Mouse (Mus musculus) liver, adult 2 months (tissue): ENCODE results near the gene Fgfr2. TPM values are rescaled to one million over a fixed set of nuclear protein-coding genes. Genes with fewer than 3 reads are reported as not detected.

Experiments
- DNase-seq: peaks from one replicate; pipeline ENCODE4 v3.0.0-alpha.2; 2011; ENCODE audit warnings: low read depth, low spot score; ENCODE audit errors: extremely low read depth
- H3K27ac ChIP-seq: fragments of 200-500 bp; replicated peaks from 2 replicates; pipeline ENCODE4 v1.5.1; 2012; ENCODE audit warnings: low read depth, mild to moderate bottlenecking, control low read depth, inconsistent platforms, low read length; ENCODE audit not compliant: insufficient read depth
- H3K27me3 ChIP-seq: fragments of 200-500 bp; 2 replicates; pipeline ENCODE4 v1.6.1; 2012; ENCODE audit warnings: mild to moderate bottlenecking, moderate library complexity, low read length, inconsistent platforms; ENCODE audit not compliant: control insufficient read depth, insufficient read depth
- H3K36me3 ChIP-seq: fragments of 200-500 bp; 2 replicates; pipeline ENCODE4 v1.6.1; 2012; ENCODE audit warnings: low read length, inconsistent platforms; ENCODE audit not compliant: control insufficient read depth, insufficient read depth
- H3K4me1 ChIP-seq: fragments of 200-500 bp; 2 replicates; pipeline ENCODE4 v1.6.1; 2011; ENCODE audit warnings: low read length; ENCODE audit not compliant: control insufficient read depth, insufficient read depth
- H3K4me3 ChIP-seq: fragments of 200-500 bp; 2 replicates; pipeline ENCODE4 v1.5.1; 2011; ENCODE audit warnings: low read depth, mild to moderate bottlenecking, control low read depth, low read length, moderate library complexity; ENCODE audit not compliant: insufficient read depth
- H3K79me2 ChIP-seq: fragments of 200-500 bp; 2 replicates; pipeline ENCODE4 v1.6.1; 2012; ENCODE audit warnings: inconsistent platforms, mild to moderate bottlenecking, low read length, moderate library complexity; ENCODE audit not compliant: control insufficient read depth, insufficient read depth
- H3K9ac ChIP-seq: fragments of 200-500 bp; 2 replicates; pipeline ENCODE4 v1.6.1; 2012; ENCODE audit warnings: low read depth, mild to moderate bottlenecking, control low read depth, inconsistent platforms, low read length
- CTCF ChIP-seq: fragments of 200-500 bp; IDR thresholded peaks from 2 replicates; pipeline ENCODE4 v1.5.1; 2011; ENCODE audit warnings: low read depth, low read length, control low read depth
- POLR2A ChIP-seq: fragments of 200-500 bp; IDR thresholded peaks from 2 replicates; pipeline ENCODE4 v1.6.1; 2011; ENCODE audit warnings: low read length, control low read depth; ENCODE audit not compliant: insufficient read depth; ENCODE audit errors: extremely low read depth
- WGBS: fragments of 180-500 bp; shearing (Covaris S2); methylation state at CpG from one replicate; pipeline ENCODE4 v1.1.7; 2018; 5-methylcytosine and 5-hydroxymethylcytosine counted together
- polyA plus RNA-seq: library from polyadenylated mRNA; depleted of rRNA; stranded (reverse); fragments of >200 nt; gene quantifications from 2 replicates; pipeline ENCODE4 v1.2.3, GENCODE M21; 2012
- total RNA-seq: library from RNA; depleted of rRNA; stranded (reverse); fragments of >200 nt; gene quantifications from 2 replicates; pipeline ENCODE4 v1.2.3, GENCODE M21; 2014

The Fgfr2 gene
- total and polyA plus RNA-seq, 2 experiments: 16.7 to 35.2 TPM

DNA sequence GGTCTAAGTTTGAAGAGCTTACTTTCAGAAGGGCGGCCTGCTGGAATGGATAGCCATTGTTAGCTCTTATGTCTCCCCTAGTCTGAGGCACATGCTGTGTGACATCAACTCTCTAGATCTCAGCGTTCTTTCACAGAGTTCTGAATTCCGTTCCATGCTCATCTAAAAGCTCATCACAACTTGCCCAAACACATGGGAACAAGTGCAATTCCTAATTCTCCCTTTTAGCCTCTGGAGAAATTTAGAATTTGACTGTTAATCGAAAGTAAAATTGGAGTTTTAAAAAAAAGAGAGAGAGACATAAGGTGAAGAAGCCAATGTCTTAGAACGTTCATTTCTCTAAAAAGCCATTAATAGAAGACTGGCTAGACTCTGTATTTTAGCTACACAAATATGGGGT lies 1793.7 kb downstream of the Fgfr2 start, which contains the start of gene Fam24b:
Gene Fam24b (minus strand): TSS at position 101 of the 400 bp plus-strand sequence.
- H3K4me3 ChIP-seq: no peak within 1 kb of the TSS
- H3K79me2 ChIP-seq: no peaks in the 10 kb centered on the region
- no peaks in the 10 kb centered on the region for H3K36me3 ChIP-seq
- TF ChIP-seq POLR2A (no peak), CTCF (no peak)
- no peaks in the 10 kb centered on the region for H3K4me1 ChIP-seq
- no peaks in the 10 kb centered on the region for H3K27me3 ChIP-seq
- H3K27ac ChIP-seq: no peak within 1 kb of the TSS
- H3K9ac ChIP-seq: no peak within 1 kb of the TSS
- no peak for DNase-seq
- 92% methylated on average over 5 of the region's 5 CpGs for WGBS

- no peak for TF ChIP-seq POLR2A
- TF ChIP-seq CTCF: no peak
- Histone ChIP-seq H3K79me2 (no peaks in the 10 kb centered on the region), H3K27ac (no peak overlapping the region), H3K27me3 (no peaks in the 10 kb centered on the region), H3K9ac (no peak overlapping the region), H3K4me1 (no peaks in the 10 kb centered on the region), H3K36me3 (no peaks in the 10 kb centered on the region), H3K4me3 (no peak overlapping the region)
- no peak for DNase-seq
- 90% methylated on average over 5 of the region's 5 CpGs for WGBS
Measured at GRCm38 (mm10) chr7:131327054-131327453, 1796.1 kb downstream of the Fgfr2 start.

GRCm38 (mm10) chr7:131322192-131322591 lies 1801.0 kb downstream of the Fgfr2 start, which contains the start of gene Cuzd1:
Gene Cuzd1, minus strand, starts transcription at chr7:131322292.
- H3K4me1 ChIP-seq: no peaks in the 10 kb centered on the region
- 61% methylated on average over 2 of the region's 2 CpGs for WGBS
- no peak for DNase-seq
- H3K27ac ChIP-seq: no peak within 1 kb of the TSS
- no peaks in the 10 kb centered on the region for H3K27me3 ChIP-seq
- H3K9ac ChIP-seq: no peak within 1 kb of the TSS
- no peaks in the 10 kb centered on the region for H3K79me2 ChIP-seq
- TF ChIP-seq POLR2A (no peak), CTCF (no peak)
- no peak within 1 kb of the TSS for H3K4me3 ChIP-seq
- no peaks in the 10 kb centered on the region for H3K36me3 ChIP-seq

GRCm38 (mm10) chr7:131318340-131318739 lies 1804.8 kb downstream of the Fgfr2 start:
- 93% methylated on average over 5 of the region's 7 CpGs for WGBS

DNA sequence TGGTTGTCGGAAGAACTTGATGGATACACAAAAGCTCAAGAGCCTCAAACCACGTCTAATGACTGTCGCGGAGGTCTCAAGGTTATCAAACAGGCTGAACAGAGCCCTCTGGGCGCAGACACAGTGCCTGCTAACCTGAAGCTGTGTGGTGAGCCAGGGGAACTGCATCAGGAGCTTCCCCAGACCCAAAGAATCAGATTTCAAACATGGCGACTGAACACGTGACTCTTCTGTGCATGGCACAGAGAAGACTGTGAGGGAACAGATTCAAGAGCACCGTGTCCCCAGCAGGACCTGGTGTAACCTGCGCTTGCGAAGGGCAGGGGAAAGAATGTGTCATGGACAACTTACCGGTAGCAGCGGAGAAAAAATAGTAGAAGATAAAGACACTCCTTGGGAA lies 1805.6 kb downstream of the Fgfr2 start:
- WGBS: 61% methylated on average over 12 of the region's 12 CpGs
- Histone ChIP-seq H3K9ac (no peak overlapping the region), H3K36me3 (no peaks in the 10 kb centered on the region), H3K4me3 (no peak overlapping the region), H3K27ac (no peak overlapping the region), H3K79me2 (no peaks in the 10 kb centered on the region), H3K4me1 (no peaks in the 10 kb centered on the region), H3K27me3 (no peaks in the 10 kb centered on the region)
- no peak for DNase-seq
- TF ChIP-seq POLR2A (no peak), CTCF (no peak)

More at GRCm38 (mm10) chr7:131318340-131318739, 1804.8 kb downstream of the Fgfr2 start:
- Histone ChIP-seq H3K36me3 (no peaks in the 10 kb centered on the region), H3K4me3 (no peak overlapping the region), H3K27ac (no peak overlapping the region), H3K9ac (no peak overlapping the region), H3K27me3 (no peaks in the 10 kb centered on the region), H3K4me1 (no peaks in the 10 kb centered on the region), H3K79me2 (no peaks in the 10 kb centered on the region)
- no peak for DNase-seq
- TF ChIP-seq CTCF: no peak
- TF ChIP-seq POLR2A: no peak

DNA sequence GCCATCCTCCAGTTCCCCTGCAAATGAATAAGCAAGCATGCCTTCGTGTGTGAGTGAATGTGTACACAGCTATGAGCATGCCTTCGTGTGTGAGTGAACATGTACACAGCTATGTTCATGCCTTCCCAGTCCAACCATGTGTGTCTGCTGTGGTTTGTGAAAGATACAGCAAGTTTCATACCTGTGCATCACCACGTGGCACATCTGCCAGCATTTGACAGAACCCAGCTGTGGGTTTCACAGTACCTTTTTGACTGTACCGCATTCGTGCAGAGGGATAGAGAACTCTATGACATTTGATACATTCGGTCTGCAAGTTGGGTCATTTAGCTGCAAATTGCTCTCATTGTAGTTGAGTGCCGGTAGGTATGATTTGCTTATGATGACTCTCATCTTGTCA lies 1808.7 kb downstream of the Fgfr2 start:
- Histone ChIP-seq H3K9ac (no peak overlapping the region), H3K79me2 (no peaks in the 10 kb centered on the region), H3K36me3 (no peaks in the 10 kb centered on the region), H3K27me3 (no peaks in the 10 kb centered on the region), H3K27ac (no peak overlapping the region), H3K4me3 (no peak overlapping the region), H3K4me1 (no peaks in the 10 kb centered on the region)
- WGBS: 79% methylated on average over 7 of the region's 7 CpGs
- no peak for DNase-seq
- TF ChIP-seq POLR2A: no peak
- TF ChIP-seq CTCF: no peak
